Mouse (Mus musculus): ENCODE data around the gene Fry. TPM values are rescaled to one million over a fixed set of nuclear protein-coding genes. Genes with fewer than 3 reads are reported as not detected.
A peak's percentile ranks its signal among the peaks of the same experiment; 100 is the strongest.

Fry gene
- total and polyA plus RNA-seq, 3 experiments = 43.8 to 153 (median 117) TPM

DNA sequence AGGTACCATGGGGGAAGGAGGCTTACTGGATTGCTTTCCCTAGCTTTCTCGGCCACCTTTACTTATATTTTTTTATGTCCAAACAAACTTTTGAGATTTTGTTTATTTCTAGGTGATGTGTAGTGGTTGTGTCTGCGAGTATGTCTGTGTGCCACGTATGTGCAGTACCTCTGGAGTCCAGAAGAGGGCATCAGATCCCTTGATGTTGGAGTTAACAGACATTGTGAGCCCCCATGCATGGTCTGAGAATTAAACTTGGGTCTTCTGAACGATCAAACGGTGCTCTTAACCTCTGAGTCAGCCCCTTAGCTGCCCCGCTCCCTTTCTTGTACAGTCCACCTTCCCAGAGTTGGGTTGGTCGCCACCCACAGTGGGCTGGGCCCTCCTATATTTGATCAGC lies 4.4 kb upstream of the Fry start:
- no peak overlapping the region for H3K27ac ChIP-seq
- H3K79me2 ChIP-seq (replicated peaks; ENCODE audit: control insufficient read depth, insufficient read depth, low read length) = no peaks in the 10 kb centered on the region
- H3K4me3 ChIP-seq = no peak overlapping the region
- intact Hi-C loops (cut with DNase I) = loop anchor here (2.0 kb wide), 1 partner anchor 43 kb away; no protein-coding TSS in a partner anchor
- H3K4me1 ChIP-seq (ENCODE audit: control insufficient read depth, insufficient read depth, low read length) = peaks cover 5% of the 10 kb centered on the region
- 89% methylated on average over 7 of the region's 7 CpGs for WGBS
- no peak overlapping the region for H3K9ac ChIP-seq (ENCODE audit: low read depth, low read length)
- no peaks in the 10 kb centered on the region for H3K36me3 ChIP-seq (ENCODE audit: control insufficient read depth, insufficient read depth, low read length)
- DNase-seq = no peak
- H3K27me3 ChIP-seq (ENCODE audit: control insufficient read depth, insufficient read depth, low read length) = no peaks in the 10 kb centered on the region
- TF ChIP-seq EP300 (IDR thresholded peaks at IDR 0.05; ENCODE audit: insufficient read depth, low read depth, low read length) (no peak), CTCF (IDR thresholded peaks at IDR 0.05) (peak; percentile 68)

DNA sequence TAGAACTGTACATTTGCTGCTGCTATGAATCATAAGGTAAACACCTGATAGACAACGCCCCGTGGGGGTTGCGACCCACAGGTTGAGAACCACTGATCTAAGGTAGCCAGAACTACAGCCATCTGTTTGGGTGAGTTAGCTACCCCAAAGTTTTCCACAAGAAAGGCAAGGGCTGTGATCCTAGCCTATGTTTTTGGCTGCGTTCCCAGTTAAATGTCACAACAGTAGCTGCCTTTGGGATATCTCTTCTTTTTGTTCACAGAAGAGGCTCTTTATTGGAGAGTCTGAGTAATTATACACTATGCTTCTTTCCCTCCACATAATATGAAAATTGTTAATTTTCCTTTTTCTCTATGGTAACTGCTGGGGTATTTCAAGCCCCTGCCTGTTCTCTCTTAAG lies 3.7 kb upstream of the Fry start:
- intact Hi-C loops (cut with DNase I) = loop anchor here (2.0 kb wide), 1 partner anchor 42 kb away; no protein-coding TSS in a partner anchor
- Histone ChIP-seq H3K79me2 (replicated peaks; ENCODE audit: control insufficient read depth, insufficient read depth, low read length) (no peaks in the 10 kb centered on the region), H3K9ac (ENCODE audit: low read depth, low read length) (no peak overlapping the region), H3K27me3 (ENCODE audit: control insufficient read depth, insufficient read depth, low read length) (no peaks in the 10 kb centered on the region), H3K36me3 (ENCODE audit: control insufficient read depth, insufficient read depth, low read length) (no peaks in the 10 kb centered on the region; the same call in 1 of the 2 replicates), H3K27ac (no peak overlapping the region), H3K4me3 (no peak overlapping the region), H3K4me1 (ENCODE audit: control insufficient read depth, insufficient read depth, low read length) (peaks cover 7% of the 10 kb centered on the region)
- TF ChIP-seq EP300 (IDR thresholded peaks at IDR 0.05; ENCODE audit: insufficient read depth, low read depth, low read length) = no peak
- no peak for TF ChIP-seq CTCF (IDR thresholded peaks at IDR 0.05)
- TF ChIP-seq POLR2A (IDR thresholded peaks at IDR 0.05; ENCODE audit: insufficient read depth, low read depth, low read length) = no peak
- 75% methylated on average over 4 of the region's 4 CpGs for WGBS
- DNase-seq = no peak

- Histone ChIP-seq H3K4me3 (no peak overlapping the region; the same call in 1 of the 2 replicates), H3K36me3 (ENCODE audit: control insufficient read depth, insufficient read depth, low read length) (no peaks in the 10 kb centered on the region; the same call in 1 of the 2 replicates), H3K79me2 (replicated peaks; ENCODE audit: control insufficient read depth, insufficient read depth, low read length) (no peaks in the 10 kb centered on the region), H3K27ac (peak overlapping the region; percentile 59), H3K27me3 (ENCODE audit: control insufficient read depth, insufficient read depth, low read length) (no peaks in the 10 kb centered on the region), H3K9ac (ENCODE audit: low read depth, low read length) (no peak overlapping the region), H3K4me1 (ENCODE audit: control insufficient read depth, insufficient read depth, low read length) (peaks cover 7% of the 10 kb centered on the region)
- TF ChIP-seq CTCF (IDR thresholded peaks at IDR 0.05) (no peak), POLR2A (IDR thresholded peaks at IDR 0.05; ENCODE audit: insufficient read depth, low read depth, low read length) (no peak), EP300 (IDR thresholded peaks at IDR 0.05; ENCODE audit: insufficient read depth, low read depth, low read length) (no peak)
- peak; percentile 38 to 39 for DNase-seq
- intact Hi-C loops (cut with DNase I) = loop anchor here (2.0 kb wide), 1 partner anchor 41 kb away; no protein-coding TSS in a partner anchor
- 24% methylated on average over 16 of the region's 16 CpGs for WGBS
Measured at GRCm38 (mm10) chr5:150115271-150116092, 3.0 kb upstream of the Fry start.

- intact Hi-C loops (cut with DNase I) = no loop called here
- TF ChIP-seq POLR2A (IDR thresholded peaks at IDR 0.05; ENCODE audit: insufficient read depth, low read depth, low read length) (no peak), CTCF (IDR thresholded peaks at IDR 0.05) (no peak), EP300 (IDR thresholded peaks at IDR 0.05; ENCODE audit: insufficient read depth, low read depth, low read length) (no peak)
- Histone ChIP-seq H3K27ac (peak overlapping the region; percentile 59; the same call in 1 of the 2 replicates), H3K4me3 (no peak overlapping the region), H3K36me3 (ENCODE audit: control insufficient read depth, insufficient read depth, low read length) (no peaks in the 10 kb centered on the region; the same call in 1 of the 2 replicates), H3K4me1 (ENCODE audit: control insufficient read depth, insufficient read depth, low read length) (peaks cover 7% of the 10 kb centered on the region), H3K27me3 (ENCODE audit: control insufficient read depth, insufficient read depth, low read length) (no peaks in the 10 kb centered on the region), H3K79me2 (replicated peaks; ENCODE audit: control insufficient read depth, insufficient read depth, low read length) (no peaks in the 10 kb centered on the region), H3K9ac (ENCODE audit: low read depth, low read length) (no peak overlapping the region)
- 47% methylated on average over 9 of the region's 9 CpGs for WGBS
- DNase-seq = no peak
Measured at GRCm38 (mm10) chr5:150116216-150116905, 2.1 kb upstream of the Fry start.

GRCm38 (mm10) chr5:150116906-150117216 lies 1.6 kb upstream of the Fry start:
- H3K79me2 ChIP-seq (replicated peaks; ENCODE audit: control insufficient read depth, insufficient read depth, low read length) = no peaks in the 10 kb centered on the region
- TF ChIP-seq EP300 (IDR thresholded peaks at IDR 0.05; ENCODE audit: insufficient read depth, low read depth, low read length) = no peak
- no peak for TF ChIP-seq POLR2A (IDR thresholded peaks at IDR 0.05; ENCODE audit: insufficient read depth, low read depth, low read length)
- peak; percentile 63 for TF ChIP-seq CTCF (IDR thresholded peaks at IDR 0.05)
- intact Hi-C loops (cut with DNase I) = no loop called here
- H3K27me3 ChIP-seq (ENCODE audit: control insufficient read depth, insufficient read depth, low read length) = no peaks in the 10 kb centered on the region
- no peaks in the 10 kb centered on the region; the same call in 1 of the 2 replicates for H3K36me3 ChIP-seq (ENCODE audit: control insufficient read depth, insufficient read depth, low read length)
- 88% methylated on average over 6 of the region's 6 CpGs for WGBS
- H3K9ac ChIP-seq (ENCODE audit: low read depth, low read length) = no peak overlapping the region
- DNase-seq = peak in 1 of 2 experiments; percentile 30
- H3K4me3 ChIP-seq = no peak overlapping the region
- H3K4me1 ChIP-seq (ENCODE audit: control insufficient read depth, insufficient read depth, low read length) = peaks cover 7% of the 10 kb centered on the region
- no peak overlapping the region for H3K27ac ChIP-seq

DNA sequence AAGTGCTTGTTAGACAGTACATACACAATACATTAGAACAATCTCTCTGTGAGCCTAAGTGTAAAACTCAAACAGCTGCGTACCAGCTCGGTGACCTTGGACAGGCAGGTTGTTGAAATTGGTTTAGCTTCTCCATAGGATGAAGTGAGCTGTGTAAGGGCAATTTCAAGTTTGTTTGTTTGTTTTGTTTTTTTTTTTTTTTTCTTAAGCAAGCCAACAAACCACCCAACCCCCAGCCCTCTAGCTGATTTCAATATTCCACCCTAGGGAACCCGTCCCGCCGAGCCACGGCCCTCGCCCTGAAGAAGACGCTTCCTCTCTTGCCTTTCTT lies 356 bp upstream of the Fry start:
- H3K27me3 ChIP-seq (ENCODE audit: control insufficient read depth, insufficient read depth, low read length) = no peaks in the 10 kb centered on the region
- intact Hi-C loops (cut with DNase I) = no loop called here
- TF ChIP-seq CTCF (IDR thresholded peaks at IDR 0.05) (no peak), POLR2A (IDR thresholded peaks at IDR 0.05; ENCODE audit: insufficient read depth, low read depth, low read length) (peak; percentile 74; the same call in 1 of the 2 replicates)
- peak in 1 of 2 experiments; percentile 36 for DNase-seq
- H3K79me2 ChIP-seq (replicated peaks; ENCODE audit: control insufficient read depth, insufficient read depth, low read length) = no peaks in the 10 kb centered on the region
- no peaks in the 10 kb centered on the region; the same call in 1 of the 2 replicates for H3K36me3 ChIP-seq (ENCODE audit: control insufficient read depth, insufficient read depth, low read length)
- WGBS = 15% methylated on average over 8 of the region's 8 CpGs
- H3K4me1 ChIP-seq (ENCODE audit: control insufficient read depth, insufficient read depth, low read length) = peaks cover 7% of the 10 kb centered on the region
- H3K4me3 ChIP-seq = peak overlapping the region; percentile 78
- H3K9ac ChIP-seq (ENCODE audit: low read depth, low read length) = no peak overlapping the region
- peak overlapping the region; percentile 84 for H3K27ac ChIP-seq
